Mouse (Mus musculus) mouse embryonic stem cell (cell line): Measurements from ENCODE around the gene Fnip1.

ENCODE experiments used
- in situ Hi-C, 2 experiments: fragments of 300-500 bp; cut with MboI; formaldehyde crosslinking; loops; 1 replicate in 1 of 2; 3 replicates in 1 of 2; pipeline ENCODE4 v1.14.3; 2019 to 2020; ENCODE audit warnings: low sequenced_read_pairs in 2 of 2, low pct_unique_long_range_greater_than_20kb in 1 of 2, mixed read lengths in 1 of 2; ENCODE audit not compliant: unreplicated experiment in 1 of 2

Gene Fnip1

DNA sequence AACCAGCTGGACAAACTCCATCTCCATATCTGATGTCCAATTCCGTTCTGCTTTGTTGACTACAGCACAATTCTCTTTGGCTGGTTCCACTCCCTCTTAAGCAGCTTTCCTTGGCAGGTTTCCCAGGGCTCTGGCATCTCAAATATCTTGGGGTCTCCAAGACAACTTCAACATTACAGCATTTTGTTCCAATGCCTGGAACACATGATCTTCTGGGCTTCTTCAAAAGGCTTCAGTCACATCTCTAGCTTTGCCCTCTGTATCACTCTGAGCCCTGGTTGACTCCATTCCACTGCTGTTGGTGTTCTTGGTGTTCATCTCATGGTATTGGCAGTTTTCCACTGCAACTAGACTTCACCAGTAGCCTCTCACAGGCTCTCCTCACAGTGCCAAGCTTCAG, 92.4 kb downstream of the Fnip1 start:
- in situ Hi-C loops, result no loop called here

DNA sequence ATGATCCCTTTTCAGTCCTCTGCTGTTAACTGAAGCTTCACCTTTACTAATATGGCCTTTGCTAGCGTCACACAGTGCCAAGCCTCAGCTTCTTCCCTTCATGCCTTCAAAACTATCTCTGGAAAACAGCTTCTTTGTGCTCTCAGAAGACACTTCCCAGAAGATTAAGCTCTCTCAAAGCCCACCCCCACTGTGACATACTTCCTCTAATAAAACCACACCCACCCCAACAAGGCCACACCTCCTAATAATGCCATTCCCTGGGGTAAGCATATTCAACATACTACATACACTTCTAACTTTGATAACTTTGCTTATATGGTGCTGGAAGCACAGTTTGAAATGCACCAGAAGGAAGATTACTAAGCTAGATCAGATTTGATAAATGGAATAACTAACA, 92.9 kb downstream of the Fnip1 start:
- in situ Hi-C loops, result no loop called here

DNA sequence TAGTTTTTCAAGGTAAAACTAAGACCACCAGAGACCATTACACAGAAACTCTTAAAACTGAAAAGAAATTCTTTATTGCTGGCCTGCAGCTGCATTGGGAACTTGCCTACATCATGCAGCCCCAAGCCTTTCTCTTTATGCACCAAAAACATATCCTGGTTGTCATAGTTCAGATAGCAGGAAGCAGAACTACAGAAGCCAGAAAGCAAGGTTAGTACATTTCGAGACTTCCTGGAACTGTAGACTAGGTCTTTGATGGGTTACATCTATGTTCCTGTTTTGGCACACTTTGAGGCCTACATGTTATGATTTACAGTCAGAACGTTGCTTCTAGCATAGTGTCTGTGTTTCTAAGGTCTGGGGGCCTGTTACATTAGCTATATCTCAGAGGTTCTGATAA, 95.8 kb downstream of the Fnip1 start:
- in situ Hi-C loops, result no loop called here

DNA sequence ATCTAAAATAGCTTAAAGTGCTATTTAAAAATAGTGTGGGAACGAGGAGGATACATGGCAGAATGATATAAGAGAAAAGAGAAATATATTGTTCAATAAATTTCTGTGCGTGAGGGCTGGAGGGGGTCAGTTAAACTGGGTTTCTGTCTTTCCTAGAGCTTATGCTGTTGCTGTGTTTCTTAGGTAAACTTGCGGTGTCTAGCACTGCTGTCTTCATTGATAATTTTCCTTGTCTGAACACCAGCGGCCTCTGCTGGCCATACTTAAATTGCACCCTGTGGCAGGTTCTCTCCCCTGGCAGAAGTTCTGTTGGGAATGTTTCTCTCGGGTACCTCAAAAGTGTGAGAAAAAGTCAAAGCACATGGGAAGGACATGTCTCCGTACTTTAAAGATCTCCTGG, 96.9 kb downstream of the Fnip1 start:
- in situ Hi-C loops, result no loop called here

DNA sequence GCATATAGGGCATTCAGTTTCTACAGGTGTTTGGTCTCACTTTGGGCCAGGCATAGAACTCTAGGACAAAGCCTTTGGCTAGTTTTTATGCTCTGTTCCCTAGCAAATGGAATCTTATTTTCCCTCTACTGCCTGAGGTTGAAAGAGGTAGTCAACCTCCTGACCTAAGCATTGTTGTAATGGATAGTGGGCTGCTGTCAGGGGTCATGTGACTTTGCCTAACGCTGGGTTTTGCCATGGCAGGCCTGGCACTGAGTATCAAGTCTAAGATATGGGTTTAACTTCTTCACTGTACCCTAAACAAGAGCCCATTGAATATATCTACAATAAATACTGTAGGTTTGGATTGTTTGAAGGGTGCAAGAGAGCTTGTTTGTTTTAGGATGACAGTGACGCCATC, 101.0 kb downstream of the Fnip1 start:
- in situ Hi-C loops, result no loop called here

DNA sequence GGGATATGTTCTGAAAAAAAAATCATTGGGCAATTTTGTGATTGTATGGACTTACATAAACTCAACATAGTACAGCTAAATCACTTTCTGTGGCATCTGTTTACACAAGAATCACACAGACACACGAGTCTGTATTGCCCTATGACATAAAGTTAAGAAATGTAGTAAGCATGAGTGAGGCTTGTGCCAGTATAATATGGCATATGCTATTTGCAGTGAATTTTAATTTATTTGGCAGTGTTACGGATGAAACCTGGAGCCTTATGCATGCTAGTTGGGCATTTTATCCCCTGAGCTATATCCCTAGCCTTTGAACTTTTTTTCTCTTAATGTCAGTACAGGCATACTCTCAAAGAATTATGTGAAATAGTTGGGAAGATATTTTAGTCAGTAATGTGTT, 101.5 kb downstream of the Fnip1 start:
- in situ Hi-C loops, result no loop called here

DNA sequence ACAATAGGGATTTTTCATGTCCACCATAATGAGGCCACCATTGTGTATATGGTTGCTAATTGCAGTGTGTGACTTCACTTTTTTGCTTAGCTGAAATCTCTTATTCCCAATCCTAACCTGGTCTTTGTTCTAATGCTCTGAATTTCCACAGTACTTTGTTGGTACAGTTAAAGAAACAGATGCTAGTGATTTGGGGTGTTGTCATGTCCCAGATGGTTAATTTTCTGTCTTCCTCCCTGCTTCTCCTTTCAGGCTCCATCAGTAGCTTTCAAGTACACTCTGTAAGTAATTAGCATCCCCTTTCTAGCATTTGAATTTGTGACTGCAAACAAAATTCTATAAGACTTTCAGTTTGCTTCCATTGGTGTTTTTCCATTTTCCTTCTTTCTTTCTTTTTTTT, 102.3 kb downstream of the Fnip1 start:
- in situ Hi-C loops, result no loop called here

DNA sequence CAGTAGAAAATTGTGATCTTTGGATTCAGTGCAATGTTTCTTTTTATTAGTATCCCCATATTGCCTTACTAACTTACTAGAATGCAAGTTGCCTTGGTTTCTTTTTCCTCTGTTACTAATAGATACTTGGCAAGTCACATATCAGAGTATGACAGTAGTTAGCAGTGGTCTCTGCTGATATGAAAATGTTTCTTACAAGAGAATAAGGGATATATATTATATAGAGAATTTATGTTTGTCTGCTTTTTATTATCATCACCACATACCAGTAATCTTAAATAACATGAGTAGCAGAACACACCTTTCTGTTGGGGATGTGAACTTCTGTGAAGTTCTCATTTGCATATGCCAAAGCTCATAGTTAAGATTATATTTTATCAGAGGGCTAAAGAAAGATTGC, 104.4 kb downstream of the Fnip1 start:
- in situ Hi-C loops, result no loop called here

DNA sequence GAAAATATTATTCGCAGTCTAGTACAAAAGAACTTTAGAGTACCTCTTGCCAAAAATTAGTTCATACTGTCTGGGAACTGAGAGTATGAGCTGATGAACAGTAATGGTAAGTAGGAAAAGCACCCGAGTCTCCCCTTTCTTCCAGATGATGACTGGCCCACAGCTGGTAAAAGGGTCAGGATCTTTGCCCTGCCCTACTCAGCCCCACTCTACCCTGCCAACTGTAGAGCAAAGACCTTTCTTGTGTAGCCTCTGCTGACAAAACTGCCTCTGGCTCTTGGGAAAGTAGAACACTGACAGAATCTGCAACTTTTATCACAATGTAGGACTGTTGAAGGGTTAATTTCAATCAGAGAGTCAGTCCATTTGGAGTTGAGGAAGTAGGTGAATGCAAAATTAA, 117.0 kb downstream of the Fnip1 start:
- in situ Hi-C loops, result no loop called here

DNA sequence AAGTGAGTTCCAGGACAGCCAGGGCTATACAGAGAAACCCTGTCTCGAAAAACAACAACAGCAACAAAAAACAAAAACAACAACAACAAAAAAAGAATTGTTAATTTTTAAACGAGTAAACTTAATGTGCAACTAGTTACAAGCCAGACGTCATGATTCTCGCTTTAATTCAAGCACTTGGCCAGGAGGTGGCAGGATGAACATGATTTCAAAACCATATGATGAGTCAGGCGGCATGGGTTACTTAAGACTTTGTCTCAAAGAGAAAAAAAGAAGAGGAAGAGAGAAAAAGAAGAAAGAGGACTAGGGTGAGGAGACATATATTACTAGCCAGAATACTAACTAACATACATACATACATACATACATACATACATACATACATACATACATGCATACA, 124.8 kb downstream of the Fnip1 start:
- in situ Hi-C loops, result no loop called here
